Mouse (Mus musculus) regulatory T cell (primary cell): ENCODE data around the gene Adamts17.

Experiments used
- in situ Hi-C: fragments of 300-600 bp; cut with MboI, MseI; formaldehyde crosslinking; loops from one replicate; pipeline ENCODE4 v1.15.1; 2025; ENCODE audit warnings: high pct_unique_total_duplicates

The Adamts17 gene

DNA sequence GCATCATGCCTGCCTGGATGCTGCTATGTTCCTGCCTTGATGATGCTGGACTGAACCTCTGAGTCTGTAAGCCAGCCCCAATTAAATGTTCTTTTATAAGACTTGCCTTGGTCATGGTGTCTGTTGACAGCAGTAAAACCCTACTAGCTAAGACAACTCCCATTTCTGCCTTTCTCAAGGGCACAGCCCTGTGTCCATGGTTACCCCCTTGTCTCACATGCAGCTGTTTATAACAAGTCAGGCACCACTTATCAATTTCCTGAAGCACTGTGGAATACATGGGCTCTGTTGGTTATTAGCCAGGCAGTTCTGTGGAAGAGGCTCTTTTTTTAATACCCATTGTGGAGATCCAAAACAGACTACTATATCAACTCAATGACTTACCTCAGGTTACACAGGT lies 193.1 kb downstream of the Adamts17 start:
- in situ Hi-C loops: no loop called here

DNA sequence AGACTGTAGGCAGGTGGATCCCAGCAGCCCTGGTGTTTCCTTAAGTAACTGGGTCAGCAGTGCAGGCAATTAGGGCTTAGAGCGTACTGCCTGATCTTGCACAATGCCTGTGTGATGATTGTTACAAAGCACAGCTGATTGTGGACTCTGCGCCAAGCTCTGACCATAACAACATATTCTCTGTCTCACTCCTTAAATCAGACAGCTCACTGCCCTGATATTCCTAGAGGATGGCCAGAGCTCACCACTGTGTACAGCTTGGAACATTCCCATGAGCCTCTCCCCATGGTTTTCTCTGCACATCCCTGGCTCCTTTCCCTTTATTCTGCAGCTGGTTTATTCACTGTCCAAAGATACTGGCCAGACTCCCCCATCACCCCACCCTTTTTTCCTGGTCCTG lies 194.8 kb downstream of the Adamts17 start:
- in situ Hi-C loops: no loop called here

DNA sequence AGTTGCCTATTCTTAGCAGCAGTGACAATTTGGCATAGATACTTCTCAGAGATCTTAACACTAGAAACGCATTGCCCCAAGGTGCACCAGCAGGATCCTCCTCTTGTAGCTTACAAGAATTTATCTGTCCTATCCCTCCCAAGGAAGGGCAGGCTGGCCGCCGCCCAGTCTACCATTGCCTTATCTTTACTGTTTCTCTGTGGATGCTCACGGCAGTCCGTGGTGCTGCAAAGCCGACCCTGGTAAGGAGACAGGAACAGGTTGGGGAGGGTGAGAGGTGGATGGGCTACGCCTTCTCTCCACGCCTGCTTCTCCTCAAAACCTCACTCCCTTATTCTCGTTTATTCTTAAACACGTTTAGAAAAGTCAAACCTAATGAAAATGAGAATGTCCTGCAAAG lies 195.7 kb downstream of the Adamts17 start:
- in situ Hi-C loops: no loop called here

DNA sequence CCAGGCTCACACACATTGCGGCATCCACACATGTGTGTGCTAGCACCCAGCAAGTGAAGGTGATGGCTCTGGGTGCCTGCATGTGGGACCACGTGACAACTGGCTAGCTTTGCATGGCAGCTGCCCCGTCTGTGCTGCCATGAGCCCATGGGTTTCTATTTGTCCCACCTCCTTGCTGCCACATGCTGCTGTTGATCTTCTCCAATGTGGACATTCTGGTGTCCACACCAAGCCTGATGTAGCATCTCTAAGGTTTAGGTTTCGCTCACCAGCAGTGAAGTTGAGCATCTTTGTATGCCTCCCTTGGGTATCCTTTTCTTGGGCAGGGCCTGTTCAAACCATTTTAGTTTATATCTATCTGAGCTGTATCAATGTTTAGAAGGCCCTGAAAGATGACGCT lies 196.1 kb downstream of the Adamts17 start:
- in situ Hi-C loops: no loop called here

DNA sequence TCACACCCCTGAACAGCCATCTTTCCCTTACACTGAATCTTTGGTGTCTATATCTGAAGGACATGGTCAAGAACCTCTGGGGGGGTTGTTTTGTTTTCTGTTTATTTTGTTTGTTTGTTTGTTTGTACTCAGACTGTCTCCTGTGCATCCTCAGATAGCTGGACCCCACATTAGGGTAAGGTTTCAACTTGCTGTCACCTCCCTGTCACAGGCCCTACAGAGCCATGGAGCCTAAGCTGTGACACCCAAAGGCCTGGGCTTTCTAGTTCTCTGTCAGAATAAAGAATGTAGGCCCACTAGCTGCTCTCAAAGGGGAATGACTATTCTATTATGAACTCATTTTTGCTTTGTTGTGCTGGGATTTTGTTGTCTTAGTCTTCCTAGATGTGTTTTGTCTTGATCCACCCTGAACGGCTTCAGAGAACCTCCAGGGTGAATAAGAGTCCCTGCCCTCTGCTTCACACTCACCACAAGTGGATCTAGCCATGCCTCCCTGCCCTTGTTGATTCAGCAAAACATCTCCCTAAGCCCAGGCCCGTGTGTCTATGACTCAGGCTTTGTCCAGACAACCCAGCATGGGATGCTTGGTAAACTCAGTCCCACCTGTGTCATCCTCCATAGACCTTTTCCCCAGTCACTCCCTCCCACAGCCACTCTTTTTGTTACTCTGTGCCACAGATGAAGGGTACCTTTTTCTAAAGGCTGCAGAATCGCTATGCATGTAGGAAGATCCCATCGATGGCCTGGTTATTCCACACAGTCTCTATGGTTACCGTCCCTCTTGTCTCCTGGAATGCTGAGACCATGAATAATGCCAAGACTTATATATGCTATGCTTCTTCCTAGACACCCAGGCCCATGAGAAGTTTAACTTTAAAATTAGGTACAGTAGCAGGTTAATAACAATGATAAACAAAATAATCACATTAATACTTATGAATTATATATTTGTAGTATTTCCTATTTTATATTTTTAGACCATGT lies 197.3 kb downstream of the Adamts17 start:
- in situ Hi-C loops: no loop called here

DNA sequence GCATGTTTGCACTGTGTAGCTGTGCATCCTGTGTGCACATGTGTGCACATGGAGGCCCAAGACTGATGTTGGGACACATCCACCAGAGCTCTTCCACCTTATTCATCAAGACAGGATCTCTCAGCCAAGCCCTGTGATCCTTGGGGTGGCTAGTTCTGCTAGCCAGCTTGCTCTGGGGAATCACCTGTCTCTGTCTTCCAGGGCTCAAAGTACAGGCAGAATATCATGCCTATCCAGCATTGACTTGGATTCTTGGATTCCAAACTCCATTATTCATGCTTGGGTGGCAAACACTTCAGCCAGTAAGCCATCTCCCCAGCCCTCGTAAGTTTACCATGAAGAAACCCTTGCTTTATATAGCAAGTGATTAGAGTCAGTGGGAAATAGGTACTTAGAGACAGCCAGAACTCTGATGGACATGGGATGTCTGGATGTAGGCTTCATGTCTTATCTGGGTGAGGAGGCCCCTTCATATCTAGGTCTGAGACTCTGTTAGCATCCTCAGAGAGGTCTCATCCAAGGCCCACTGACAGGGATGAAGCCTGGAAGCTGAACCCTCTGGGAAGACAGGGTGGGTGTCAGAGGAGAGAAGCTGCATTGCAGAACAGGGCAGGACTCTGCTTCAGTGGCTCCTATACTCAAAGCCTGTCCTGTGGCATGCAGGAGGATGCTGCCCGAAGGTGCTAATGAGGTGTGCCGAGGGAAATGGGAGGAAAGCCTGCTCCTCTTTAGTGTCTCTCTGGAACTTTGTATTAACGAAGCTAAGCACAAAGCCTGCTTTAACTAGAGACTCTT lies 198.4 kb downstream of the Adamts17 start:
- in situ Hi-C loops: no loop called here

DNA sequence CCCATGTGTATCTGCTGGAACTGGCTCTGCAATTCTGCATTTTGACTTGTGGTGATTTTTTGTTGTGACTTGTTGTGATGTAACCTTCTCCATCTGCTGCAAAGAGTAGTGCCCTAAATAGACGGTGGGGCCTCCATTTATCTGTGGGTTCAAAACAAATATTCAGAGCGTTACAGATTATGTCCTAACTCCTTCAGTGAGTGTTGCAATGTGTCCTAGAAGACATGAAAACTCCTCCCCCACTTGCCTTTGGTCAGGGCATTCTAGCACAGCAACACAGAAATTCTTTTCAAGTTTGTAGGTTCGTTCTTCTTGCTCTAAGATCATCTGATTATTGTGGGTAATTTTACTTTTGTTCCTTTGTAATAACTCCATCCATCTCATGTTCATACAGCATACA lies 199.6 kb downstream of the Adamts17 start:
- in situ Hi-C loops: no loop called here

DNA sequence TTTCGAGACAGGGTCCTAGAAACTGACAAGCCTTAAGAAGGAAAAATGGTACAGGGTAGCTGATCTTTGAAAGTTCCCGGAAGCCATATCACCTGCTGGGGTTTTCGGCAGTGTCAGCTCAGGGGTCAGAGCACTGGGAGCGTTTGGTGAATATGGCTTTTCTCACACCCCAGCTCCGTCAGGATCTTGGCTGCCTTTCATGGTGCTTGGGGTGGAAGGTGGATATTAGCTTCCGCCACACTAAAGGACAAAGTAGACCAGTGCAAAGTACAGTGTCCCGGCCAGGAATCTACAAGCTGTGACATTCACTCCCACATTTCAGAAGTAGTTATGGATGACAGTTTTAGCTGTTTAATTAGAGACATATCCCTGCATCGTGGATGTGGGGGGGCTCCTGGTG lies 200.3 kb downstream of the Adamts17 start:
- in situ Hi-C loops: no loop called here

DNA sequence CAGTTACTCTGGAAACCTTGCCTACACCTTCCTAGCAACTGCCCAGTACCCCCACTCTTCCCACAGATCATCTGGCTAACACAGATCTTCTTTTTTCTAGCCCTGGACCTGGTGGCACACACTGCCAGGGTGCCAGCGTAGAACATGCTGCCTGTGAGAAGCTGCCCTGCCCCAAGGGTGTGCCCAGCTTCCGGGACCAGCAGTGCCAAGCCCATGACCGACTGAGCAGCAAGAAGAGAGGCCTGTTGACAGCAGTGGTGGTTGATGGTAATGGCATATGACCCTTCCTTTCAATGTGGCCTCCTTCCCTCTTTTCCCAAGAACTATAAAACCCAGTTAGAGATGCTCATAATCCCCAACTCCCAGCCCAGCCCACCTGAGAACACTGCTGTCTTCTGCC lies 202.2 kb downstream of the Adamts17 start:
- in situ Hi-C loops: no loop called here

DNA sequence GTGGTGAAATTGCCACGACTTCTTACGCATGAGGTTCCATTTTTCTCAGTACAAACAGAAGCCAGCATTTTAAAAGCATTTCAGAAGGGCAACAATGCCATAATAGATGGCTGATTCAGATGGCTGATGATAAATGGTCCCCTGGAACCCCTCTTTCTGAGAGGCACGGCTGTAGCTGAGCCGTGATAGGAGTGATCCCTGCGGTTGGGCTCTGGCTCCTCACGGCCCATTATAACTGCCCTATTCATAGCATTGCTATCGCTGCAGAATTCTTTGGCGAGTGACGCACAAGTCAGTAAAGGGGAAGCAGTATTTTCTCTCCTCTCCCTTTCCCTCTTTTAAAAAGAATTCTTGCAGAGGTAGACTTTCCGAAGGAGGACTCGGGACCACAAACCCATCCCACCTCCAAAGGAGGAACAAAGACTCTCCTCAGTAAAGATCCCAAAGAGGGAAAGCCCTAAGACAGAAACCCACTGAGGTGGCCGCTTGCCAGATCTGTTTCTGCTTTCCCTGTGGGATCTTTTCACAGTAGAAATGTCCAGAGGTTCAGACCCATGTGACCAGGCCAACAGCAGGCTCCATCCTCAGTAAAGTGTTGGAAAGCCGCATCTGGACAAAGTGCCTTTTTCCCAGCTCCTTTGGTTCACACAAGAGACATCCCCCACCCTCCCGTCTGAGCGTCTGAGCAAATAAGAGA lies 204.7 kb downstream of the Adamts17 start:
- in situ Hi-C loops: no loop called here

DNA sequence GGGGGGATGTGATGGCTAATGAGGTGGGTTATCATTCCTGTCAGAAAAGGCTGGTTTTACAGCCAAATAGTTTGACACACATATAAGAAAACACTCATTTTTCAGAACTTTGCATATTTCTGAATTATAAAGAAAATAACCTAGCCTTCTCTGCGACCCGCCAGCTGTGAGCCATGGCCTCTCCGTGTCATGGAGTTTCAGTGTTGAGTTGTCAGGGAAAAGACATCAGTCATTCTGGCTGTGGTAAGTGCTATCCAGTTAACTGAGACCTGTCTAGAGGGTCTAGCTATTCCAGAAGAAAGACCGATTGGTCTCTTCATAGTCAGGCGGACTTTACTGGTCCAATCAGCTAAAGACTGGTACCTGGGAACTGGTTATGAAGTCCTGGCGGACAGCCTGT lies 205.7 kb downstream of the Adamts17 start:
- in situ Hi-C loops: no loop called here

DNA sequence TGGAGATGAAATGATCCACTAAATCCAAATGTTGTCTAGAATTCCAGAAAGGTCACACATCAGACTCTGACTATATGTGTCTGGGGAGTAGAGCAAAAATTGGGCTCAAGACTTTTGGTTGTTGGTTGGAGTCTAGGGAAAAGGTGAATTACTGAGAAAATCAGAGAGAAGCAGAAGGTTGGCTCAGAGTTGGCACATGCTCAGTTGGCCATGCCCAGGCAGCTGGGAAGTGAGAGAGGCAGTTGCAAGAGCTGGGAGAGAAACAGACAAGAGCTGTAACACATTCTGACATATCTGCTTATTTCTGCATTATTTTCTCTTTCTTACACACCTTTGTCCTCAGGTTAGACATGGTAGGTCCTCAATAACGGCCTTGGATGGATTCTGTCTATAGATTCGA lies 209.7 kb downstream of the Adamts17 start:
- in situ Hi-C loops: no loop called here

DNA sequence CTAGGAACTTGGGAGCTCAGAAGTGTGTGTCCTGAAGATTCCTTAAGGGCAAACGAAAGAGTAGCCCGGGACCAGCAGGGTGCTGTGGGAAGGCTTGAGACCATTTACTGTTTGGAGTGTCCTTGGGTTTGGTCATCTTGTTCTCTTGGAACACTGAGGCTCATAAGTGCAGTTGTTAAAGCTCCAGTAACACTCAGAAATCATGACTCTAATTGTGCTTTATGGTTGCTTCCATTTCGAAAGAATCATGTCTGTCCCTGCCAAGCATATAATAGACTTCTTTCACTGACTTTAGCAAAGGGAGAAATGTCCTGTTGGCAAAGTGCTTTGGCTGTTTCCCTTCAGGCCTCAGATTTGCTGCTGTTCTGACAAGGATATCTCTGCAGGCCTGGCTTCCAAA lies 210.9 kb downstream of the Adamts17 start:
- in situ Hi-C loops: no loop called here

DNA sequence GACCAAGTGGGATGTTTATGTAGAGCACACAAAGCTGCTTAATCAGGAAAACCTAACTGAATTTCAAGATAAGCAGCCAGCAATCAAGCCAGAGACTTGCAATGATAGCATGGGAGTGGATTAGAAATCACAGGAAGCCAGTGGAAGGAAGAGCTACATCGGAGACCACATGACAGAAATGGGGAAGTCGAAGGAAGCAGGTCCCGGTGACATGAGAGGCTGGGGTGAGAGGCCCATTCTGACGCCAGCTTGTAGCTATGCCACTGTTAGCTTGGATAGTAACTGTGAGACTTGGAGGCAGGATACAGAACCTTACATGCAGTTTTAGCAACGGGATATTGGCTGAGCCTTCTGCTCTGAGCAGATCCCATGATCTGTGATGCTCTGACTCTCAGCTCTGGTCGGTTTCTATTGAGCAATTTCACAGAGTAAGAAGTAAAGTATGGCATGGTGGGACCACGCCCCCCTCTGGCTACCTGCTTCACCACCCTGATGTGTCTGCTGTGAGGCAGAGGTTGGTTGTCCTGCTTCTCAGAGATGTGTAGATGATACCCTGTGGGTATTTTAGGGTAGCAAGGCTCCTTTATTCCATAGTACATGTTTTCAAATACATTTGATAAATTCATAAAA lies 211.7 kb downstream of the Adamts17 start:
- in situ Hi-C loops: no loop called here

DNA sequence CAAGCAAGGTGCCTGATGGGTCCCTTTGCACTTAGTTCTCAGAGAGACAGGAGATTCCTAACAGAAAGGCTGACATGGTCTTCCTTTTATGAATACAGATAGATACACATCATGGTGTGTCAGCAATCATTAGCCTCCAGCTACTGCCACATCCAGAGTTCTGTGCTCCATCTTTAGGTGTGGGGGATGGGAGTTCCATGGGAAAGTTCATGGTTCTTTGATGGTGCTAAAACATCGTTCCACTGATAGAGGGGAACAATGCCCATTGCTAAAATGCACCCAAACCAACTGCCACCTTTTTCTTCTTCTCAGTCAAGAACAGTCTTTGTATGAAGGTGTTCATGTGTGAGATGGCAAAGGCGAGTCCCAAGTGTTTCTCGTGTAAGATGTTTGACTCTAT lies 215.3 kb downstream of the Adamts17 start:
- in situ Hi-C loops: no loop called here

DNA sequence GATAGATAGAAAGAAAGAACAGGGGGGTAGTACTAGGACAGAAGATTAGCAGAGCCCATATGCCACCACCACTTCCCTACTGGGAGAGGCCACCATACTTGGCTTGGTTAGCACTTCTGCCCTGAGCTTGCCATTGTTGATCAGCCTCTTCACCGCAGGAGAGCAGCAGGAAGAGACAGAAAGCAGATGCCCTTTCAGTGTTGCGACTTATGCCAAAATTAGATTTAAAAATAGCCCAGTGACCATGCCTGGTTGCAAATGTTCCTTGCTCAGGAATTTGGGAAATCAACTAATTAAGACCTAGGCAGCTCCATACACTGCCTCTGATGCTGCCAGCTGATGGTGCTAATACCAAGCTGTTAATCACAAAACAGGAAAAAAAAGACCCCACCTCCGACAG lies 216.0 kb downstream of the Adamts17 start:
- in situ Hi-C loops: no loop called here

DNA sequence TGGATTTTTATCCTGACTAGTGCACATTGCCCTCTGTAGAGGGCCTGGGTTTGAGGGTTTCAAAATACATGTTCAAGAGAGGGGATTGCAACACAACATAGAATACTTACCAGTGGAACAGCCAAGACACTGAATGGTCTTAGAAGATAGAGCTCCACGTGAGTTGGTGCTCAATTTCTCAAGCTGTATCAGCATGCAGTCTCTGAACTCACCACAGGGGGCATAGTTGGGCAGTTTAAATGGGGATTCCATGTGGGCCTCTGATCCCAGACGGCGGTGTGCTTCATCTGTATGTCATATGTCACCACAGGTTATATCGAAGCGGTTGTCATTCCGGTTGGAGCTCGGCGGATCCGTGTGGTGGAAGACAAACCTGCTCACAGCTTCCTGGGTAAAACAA lies 222.2 kb downstream of the Adamts17 start:
- in situ Hi-C loops: no loop called here

DNA sequence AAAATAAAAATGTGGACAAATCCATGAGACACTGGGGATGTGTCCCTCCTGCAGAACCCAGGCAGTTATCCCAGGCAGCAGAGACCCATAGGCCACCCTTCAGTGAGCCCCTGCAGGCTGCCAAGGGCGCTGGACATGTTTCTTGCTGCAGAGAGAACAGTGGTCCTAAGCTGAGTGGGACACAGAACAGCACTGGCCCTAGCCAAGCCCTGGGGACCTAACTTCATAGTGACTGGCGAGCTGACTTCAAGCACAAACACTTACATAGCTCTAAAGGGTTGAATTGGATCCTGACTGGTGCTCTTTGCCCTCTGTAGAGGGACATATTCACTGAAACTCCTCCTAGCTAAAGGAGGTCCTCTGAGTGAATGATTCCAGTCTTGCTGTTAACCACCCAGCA lies 223.0 kb downstream of the Adamts17 start:
- in situ Hi-C loops: no loop called here

DNA sequence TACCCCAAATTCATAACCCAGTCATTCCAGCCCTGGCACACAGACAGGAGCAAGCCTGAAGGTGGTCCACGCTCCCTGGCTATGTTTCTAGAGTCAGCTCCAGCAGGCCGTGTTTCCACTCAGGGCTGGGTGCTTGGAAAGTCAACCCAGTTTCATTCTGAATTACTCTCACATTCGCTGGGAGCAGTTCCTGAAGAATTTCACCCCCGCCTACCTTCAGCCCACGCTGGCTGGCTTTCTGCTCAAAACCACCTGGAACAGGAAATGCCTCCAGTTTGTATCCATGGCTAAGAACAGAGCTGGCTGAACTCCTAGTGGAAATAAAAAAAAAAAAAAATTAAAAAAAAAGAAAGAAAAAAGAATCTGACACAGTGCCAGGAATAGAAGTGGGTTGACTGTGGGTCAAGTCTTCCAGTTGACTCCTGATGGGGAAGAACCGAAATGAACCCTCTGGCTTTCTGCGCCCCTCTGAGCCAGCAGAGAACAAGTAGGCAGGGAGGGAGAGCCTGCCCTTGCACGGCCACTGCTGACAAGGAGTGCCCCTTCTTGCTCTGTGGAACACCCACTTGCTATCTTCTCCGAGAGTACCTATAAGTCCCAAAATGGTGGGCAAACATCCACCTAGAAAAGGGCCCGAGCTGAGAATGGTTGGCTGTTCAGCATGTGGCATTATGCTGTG lies 225.2 kb downstream of the Adamts17 start:
- in situ Hi-C loops: no loop called here

DNA sequence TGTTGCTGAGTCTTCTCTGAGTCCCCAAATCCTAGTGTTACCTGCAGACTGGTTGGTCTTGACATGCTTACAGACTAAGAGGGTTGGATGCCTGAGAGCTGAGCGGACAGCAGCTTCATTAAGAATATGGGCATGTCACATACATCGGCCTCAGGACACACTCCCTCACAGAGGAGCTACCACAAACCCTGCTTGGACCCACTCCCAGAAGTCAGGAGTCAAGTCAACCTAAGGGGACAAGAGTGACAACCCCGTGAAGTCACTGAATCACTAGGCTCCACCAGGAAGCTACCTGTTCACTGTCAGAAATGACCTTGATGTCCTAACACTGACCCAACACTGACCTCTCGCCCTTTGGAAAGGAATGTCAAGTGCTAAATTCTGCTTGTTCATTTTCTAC lies 226.1 kb downstream of the Adamts17 start:
- in situ Hi-C loops: no loop called here

DNA sequence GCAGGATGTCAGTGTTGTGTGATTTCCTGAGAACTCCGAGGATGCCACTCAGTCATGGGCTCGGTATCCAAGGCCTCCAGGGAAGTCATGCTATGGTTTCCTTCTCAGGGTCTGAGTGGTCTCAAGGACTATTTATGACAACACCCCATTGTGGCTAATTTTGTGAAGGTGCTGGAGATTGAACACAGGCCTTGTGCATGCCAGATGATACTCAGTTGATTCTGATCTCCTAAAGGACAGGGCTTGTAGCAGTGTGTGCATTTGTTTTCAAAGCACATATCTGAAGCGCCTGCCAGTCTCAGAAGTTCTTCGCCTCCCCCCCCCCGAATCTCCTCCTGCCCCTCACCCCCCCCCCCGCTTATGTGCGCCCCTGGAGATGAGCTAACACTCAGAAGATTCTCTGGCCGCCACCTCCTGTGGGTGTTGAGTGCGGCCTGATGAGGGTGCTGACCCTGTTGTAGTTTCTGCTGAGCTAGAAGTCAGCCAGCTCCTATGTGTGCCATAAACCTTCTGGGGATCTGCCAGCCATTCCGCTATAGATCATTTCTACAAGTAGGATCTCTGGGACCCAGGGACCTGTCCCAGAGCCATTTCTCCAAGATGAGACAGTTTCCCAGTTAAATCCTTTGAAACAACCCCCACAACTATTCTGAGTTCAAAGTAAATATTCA lies 232.6 kb downstream of the Adamts17 start:
- in situ Hi-C loops: no loop called here
